Mouse (Mus musculus) hindlimb bud, embryonic 11.5 days (tissue): Measurements from ENCODE around the gene Sgcd.

Experiments used
- DNase-seq: peaks from one replicate; pipeline ENCODE4 v3.0.0-alpha.2; 2012; ENCODE audit warnings: low read depth, low spot score; ENCODE audit errors: extremely low spot score

The Sgcd gene

DNA sequence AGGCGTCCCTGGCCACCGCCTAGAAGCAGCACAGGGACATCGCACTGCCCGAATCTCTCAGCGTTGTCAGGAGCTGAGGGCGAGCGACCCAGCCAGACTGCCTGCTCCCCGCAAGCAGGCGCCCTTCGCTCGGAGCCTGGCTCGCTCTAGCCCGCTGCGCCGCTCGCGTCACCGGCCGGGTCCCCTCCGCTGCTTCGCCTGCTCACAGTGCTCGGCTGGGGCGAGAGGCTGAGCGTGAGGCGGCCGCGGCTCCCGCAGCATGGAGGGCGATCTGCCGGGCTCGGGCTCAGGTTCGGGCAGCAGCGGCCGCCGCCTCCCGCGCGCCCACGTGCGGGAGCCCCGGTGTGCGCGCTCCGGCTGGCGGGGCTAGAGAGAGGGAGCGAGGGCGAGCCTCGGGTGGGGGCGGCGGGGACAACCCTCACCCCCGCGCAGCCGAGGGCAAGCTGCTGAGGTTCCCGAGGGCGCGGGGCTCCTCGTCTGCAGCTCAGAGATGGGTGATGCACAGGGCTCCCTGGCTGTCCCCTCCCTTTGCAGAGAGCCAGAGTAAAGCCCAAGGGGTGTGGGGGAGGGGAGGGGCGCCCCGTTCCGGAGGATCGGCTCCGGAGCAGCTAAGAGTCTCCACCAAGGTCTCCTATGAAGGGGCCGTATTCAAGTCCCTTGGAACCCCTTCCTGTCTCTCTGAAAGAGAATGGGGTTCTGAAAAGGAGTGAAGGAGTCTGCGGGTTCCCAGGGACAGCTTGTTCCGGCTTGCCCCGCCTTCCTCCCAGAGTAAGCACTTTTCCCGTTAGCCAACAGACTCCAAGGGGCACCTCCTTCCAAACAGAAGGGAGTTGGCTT, at the start of gene Sgcd:
Gene Sgcd, minus strand, starts transcription at position 273 of the 837 bp plus-strand sequence.
- DNase-seq = no peak

DNA sequence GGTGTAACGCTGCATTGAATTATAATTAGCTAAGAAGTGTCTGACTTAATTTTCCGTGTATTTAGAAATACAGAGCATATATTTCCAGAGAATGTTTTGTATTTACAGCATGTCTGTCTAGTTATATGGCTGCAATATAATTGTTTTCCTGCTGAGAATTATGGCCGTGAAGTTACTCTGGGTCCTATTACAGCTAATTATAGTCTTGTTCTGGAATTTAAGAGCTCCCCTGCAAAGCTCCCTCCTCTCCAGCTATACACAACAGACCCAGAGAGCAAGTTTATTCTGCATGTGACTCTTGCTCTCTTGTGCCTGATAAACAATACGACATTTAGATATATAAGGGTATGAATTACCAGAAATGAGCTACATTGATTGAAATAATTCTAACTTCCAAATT, 49.3 kb upstream of the Sgcd start:
- no peak for DNase-seq

DNA sequence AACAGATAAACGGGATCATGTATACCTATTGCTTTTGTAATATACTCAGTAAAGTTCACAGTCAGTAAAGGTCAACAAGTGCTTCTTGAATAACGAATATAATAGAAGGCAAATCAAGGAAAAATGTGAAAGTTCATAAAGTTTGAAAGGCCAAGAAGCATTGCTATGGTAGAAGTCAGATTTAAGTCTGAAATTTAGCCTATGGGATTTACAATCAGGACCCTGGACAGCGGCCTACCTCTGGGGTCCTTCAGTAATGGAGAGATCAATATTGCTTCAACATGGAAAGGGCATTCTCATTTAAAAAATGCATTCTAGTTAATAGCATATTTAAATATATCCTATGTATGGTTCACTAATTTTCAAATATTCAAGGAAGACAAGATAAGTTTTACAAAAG, 24.1 kb upstream of the Sgcd start:
- DNase-seq = no peak

DNA sequence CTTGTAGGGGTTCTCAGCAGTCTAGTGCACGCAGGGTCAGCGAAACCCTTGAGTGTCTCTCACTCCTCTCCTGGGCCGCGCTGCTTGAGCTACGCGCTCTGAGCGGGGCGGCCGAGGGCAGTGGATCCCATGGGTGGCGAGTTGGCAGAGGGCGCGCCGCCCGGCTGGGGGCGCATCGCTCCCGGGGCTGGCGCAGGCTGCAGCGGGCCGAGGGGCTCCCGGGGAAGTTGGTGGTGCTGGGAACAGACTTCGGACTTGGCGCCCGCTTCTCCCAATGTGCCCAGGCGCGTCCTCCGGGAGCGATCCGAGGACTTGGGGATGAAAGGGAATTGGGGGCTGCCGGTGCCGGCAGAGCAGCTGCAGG, 454 bp downstream of the Sgcd start:
- DNase-seq = no peak

DNA sequence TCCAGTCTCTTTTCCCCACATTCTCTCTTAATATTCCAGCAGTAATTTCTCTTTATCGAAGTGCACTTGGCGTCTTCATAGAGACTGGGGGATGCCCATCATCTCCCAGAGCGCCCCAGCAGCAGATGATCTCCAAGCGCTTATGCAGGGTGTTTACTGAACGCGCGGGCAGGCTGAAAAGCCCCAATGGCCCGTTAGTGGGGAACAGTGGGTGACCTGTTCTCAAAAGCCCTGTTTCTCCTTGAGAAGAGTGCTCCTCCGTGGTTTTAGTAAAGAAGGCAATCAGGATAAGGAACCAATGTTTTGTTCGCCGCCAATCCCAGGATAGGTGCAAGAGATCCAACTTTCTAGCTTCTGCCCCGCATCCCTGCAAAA, 889 bp downstream of the Sgcd start:
- no peak for DNase-seq

DNA sequence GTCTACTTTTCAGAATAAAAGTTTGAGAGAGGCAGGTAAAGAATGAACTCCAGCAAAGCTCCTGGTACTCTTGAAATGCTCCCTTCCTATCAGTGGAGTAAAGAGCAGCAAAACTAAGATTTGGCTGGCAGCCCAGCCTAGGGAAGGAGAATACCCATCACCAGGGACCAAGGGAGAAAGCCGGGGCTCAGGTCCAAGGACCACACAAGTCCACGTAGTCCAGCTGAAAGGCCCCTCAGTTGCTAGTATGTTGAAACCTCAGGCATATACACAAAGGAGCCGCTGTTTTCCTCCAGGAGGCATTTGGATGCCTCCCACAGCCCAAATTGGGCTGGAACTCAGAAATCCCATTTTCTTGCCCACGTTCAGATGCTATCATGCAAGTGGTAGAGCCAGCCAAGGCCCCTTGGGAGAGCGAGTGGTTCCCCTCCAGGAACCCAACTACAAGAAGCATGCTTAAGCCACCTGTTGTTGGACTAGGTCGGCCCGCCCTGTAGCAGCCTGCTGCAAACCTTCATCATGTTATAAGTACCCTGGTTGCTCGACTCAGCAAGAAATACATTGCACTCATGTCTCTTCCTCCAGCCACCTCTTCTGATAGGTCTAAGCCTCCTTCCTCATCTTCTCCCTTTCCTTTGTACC, 1.4 kb downstream of the Sgcd start:
- DNase-seq = no peak

DNA sequence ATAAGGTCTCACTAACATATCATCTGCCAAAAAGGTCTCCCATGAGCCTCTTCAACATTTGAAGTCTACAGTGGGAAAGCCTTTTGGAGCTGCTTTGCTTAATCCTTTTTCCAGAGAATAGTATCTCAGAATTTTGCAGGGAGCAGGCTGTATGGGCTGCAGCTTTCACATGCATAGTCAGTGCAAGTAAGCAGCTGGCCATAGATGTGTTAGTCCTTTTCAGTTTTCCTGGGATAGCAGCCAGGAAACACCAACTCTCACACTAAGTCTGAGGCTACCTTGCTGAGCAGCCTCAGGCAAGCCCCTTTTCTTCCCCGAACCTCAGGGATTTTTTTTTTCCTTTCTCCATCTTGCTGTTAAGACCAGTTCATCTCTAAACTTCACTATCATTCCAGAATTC, 6.6 kb downstream of the Sgcd start:
- DNase-seq = no peak

DNA sequence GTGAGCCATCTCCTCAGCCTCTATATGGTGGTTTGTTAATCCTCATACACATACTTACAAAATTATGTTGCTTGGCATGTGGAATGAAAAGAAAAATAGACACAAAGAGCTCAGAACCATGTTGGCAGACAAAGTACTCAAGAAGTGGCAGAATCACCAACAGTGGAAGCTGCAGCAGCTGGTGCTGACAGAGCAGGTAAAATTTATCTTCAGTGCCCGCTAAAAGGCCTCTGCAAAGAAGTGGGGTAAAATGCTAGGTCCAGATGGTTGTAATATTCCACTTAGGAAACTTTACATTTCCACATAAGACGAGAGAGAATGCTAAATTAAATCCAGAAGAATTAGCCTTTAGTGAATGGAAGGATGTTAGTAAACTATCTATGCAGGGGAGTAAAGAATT, 7.7 kb downstream of the Sgcd start:
- DNase-seq = no peak

DNA sequence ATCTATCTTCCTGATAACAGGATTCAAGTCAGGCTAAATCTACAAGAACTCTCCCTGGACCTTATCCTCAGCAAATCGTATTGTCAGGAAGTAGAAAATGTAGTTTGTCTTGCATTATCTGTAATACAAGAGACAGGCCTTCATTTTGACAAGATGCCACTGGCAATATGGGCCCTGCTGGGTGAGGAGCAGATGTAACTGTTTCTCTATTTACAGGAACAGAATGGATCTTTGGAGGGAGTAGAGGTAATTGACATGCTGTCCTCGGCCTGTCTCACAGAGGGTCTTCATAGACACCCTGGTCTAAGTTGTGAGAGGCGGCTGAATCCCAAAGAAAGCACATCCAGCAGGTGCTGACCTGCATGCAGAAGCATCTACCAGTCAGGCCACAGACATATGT, 35.5 kb downstream of the Sgcd start:
- no peak for DNase-seq

DNA sequence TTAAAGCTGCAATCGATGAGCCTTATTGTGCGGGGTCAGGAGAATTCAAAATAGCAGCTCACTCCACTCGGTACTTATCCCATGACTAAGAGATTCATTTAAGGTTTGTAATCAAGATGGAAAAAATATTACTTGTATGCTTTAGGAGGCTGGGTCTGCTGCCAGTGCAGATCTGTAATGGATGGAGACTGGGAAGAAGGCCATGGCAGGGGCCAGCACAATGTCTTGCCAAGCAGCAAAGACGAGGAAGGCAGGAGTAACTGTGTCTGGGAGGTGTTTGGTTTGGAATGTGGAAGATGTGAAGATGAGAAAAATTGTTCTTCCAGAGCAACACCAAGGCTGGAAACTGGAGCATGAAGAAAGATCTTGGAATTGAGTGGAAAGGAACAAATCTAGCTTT, 36.4 kb downstream of the Sgcd start:
- no peak for DNase-seq

DNA sequence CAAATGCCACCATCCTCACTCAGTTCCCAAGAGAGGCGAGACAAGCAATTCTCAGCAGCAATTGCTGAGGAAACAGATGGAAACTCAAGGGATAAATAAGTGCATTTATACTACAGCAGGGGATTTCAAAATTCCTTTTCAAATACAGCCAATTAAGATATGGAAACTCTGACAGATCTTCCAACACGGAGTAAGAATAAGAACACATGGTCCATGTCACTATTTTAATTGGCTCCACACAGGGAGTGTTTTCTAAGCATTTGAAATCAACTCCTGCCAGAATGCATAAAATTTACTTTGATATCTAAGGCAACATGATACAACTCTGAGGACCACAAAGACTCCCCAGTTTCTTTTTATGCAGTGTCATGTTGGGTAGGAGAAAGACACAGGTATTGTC, 49.0 kb downstream of the Sgcd start:
- no peak for DNase-seq

DNA sequence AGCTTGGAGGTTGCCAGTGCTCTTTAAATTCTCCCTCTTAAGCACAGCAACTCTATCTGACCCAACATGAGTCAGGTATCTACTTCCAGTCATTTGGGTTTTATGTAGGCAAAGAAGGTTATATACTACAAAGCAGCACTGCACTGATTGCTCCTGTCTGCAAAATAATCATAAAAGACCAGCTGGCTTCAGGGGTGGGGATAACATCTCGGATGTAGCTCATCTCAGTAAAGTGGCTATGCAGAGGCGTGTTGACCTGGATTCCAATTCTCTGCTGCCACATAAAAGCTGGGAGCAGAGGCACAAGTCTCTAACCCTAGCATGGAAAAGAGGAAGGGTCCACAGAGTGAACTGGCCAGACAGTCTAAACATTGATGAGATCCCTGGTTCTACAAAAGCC, 71.2 kb downstream of the Sgcd start:
- no peak for DNase-seq

DNA sequence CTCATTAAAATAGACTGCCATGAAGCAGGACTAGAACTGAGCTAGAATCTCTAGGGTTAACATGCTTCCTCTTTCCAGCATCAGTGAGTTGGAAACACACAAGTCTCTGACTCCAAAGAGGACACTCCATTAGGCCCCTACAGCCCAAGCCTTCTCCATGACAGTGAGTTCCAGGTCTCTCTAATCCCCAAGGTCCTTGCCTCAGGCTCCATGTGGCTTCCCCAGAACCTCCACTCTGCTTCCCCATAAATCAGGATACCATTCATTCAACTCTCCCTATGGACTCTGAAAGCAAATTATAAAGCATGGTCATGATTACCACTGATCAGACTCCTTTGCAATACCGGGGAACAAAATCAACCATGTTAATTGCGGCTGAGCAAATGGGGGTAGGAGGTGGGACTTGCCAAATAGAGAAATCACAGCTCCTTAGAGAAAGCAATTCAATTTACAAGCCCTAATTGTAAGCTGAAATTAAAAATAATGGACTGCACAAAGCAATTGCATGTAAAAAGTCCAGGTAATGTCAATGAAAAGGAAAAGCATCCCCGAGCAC, 97.1 kb downstream of the Sgcd start:
- DNase-seq = no peak

DNA sequence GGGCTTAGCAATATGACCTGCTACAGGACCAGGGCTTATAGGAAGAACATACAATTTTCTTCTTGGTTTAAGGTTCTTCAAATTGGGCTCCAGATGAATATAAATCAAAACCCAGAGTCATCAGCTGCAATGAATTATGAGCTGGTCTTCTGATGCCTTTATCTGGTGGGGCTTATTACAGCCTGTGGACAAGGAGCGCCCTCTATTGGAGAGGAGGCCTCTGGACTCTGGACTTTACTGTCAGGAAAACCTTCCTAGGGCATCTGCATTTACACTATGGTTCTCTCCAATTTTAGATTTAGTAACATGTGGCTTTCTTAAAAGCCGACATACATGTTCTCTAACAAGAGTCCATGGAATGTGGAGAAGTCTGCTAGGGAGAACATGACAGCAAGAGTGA, 98.5 kb downstream of the Sgcd start:
- DNase-seq = no peak

DNA sequence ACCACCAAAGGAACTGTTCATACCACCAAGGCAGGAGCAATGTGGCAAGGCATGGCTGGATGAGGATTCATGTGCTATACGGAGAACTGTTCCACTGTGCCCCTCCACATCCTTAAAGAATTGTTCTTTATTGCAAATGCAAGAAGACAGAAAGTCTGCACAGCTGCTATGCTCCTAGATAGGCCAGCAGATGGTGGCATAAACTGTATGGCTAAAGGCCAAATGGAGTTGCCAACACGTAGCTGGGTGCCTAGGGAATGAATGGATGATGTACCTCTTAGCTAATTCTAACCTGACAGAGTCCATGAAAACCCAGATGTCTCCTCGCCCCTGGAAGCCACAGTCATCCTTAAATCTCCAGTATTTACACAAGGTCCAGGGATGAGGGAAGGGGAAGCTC, 103.5 kb downstream of the Sgcd start:
- no peak for DNase-seq

DNA sequence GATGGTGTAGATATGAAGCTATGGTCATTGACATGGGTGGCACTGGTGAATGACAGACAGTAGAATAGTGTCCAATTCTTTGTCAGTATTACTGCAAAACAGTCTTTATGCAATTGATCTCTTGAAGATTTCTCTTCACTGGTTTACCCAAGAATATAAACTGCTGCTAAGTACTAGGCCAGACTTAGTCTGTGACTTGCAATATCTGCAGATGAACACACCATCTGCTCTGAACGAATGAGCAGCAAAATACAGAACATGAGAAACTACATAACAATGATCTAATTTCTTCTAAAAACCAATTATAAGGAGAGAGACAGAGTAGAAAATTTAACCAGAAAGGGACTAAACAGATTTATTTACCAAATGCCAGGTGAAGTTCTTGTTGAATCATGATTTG, 105.2 kb downstream of the Sgcd start:
- DNase-seq = no peak

DNA sequence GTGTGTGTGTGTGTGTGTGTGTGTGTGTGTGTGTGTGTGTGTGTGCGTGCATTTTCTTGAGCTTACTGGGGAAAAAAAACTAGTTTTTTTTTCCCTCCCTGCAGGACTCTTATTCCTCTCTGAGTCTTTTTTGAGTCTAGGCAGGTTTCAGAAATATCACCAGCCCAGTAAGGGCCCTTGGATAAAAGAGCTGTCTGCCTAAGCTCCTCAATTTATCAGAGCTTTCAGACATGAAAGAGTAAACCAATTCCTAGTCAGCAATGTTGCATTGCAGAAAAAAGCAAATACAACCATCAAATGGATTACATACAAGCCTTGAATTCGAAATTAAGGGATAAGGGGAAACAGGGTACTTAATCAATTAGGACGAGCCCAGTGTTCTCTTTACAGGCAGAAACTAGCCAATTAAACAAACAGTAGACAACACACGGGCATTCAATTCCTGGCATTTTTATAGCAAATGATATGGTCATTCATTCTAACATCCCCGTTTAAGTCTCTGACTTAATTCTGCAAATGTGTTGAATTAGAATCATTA, 112.1 kb downstream of the Sgcd start:
- no peak for DNase-seq

DNA sequence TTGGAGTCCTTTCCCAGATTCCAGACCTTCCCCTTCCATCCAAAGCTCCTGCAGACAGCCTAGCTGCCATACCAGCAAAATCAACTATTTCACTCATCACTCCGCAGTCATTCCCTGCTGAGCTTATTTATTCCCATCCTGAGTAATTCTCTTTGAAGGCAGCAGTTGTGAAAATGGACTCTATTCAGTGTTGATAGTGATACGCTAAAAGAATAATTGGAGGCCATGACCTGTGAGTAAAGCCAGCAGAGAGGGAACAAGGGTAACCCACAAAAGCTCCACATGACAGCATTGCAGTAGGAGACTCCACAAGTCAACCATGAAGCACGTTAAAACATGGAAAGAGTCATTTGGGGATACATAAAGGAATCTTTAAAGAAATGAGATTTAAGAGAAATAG, 142.9 kb downstream of the Sgcd start:
- DNase-seq = no peak

DNA sequence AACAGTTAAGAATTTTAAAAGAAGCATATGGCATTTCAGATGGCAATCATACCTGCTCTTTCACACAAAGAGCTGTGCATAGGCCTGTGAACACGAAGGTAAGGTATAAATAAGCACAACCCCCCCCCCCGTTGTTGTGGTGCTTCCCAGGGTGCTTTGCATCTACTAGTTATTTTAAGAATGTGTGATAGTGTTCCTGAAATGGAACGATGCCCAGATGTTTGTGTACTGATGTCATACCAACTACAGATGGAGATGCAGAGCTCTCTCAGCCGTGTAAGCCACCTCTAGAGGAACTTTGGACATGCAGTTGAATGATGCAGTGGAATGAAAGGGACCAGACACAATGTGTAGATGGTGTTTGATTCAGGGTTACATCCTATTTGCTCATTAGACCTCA, 155.5 kb downstream of the Sgcd start:
- no peak for DNase-seq

DNA sequence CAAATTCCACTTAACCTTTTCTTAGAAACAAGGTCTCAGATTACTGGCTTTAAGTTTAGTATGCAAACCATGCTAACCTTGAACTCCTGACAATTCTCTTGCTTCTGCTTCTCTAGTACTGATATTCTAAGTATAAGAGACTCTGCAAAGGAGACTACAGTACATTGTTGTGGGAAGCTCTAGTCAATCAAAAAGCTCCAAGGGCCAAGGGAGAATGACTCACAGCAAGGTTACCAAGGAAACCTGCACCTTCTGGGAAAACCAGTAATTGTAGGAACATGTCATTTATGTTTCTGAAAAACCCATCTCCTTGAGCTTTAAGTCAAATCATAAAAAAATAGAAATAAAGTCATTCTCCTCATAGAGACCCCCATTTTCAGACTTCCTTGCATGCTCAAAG, 178.5 kb downstream of the Sgcd start:
- DNase-seq = no peak

DNA sequence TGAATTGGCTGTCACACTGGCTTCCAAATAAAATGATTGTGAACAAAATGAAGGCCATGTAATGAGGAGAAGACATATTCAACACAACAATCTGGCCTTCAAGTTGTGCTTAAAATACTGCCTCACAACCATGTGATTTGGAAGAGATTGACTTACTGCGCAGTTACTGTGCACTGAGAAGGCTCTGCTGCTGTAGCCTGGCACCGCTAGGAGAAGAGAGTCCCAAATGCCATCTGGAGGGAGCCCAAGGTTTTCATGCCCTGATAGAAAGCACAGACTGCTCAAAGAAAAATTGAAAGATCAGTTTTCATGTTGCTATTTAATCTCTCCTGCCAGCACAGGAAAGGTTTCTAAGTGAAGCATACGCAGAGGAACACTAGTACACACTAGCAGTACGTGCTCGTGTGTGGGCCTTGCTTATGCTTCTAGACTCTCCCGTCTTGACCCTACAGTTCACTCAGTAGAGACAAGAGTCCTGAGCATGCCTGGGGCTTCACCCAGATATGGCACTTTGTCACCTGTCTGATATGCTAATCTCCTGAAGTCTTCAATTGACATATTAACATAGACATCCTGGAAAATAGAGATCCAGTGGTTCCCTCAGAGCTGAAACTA, 184.6 kb downstream of the Sgcd start:
- no peak for DNase-seq

DNA sequence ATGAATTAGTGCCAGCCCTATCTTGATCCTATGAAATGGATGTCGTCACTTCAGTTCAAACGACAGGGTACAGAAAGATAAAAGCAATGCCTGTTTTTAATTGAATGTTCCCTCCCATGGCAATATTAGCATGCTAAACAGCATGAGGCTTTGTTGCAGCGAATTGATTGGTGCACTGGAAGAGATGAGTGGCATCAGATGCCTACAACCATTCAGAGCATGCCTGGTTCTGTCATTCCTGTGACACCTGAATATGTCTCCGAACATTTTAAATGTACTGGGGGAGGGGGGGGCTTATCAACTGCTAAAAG, 210.9 kb downstream of the Sgcd start:
- no peak for DNase-seq
